Mouse (Mus musculus): ENCODE measurements around the gene Gapdh.
A peak's percentile ranks its signal among the peaks of the same experiment; 100 is the strongest.

Gapdh gene

DNA sequence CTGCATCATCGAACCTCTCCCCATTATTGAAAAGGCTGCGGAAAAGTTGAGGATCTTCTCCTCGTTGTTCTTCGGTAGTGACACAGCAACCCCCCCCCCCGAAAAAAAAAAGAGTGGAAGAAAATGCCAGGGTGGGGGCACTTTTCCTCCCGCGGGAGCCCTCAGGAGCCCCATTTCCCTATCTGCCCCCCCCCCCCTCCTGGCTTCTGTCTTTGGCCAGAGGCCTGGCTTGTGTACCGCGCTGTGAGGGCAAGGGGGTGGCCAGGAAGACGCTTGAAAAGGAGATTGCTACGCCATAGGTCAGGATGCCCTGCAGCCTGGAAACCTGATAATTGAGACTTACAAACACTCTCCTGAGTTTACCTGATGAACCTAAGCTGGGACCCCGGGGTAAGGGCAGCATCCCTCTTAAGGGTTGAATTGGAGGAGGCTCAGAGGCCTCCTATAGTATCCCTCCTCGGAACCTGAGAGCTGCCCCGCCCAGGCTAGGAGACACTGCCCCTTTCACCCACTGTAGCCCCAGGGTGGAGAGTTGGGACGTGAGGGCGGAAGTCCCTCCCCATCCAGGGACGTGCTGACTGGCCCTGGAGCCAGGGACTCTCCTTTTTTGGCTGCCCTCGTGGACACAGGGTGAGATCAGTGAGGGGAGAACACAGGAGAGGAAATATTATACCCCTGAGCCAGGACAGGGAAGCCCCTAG lies at the start of gene Gapdh:
TSS of gene Gapdh (minus strand) at position 417 of the 701 bp plus-strand sequence.
- peak; percentile 86 for DNase-seq (ENCODE audit: low read depth)

DNA sequence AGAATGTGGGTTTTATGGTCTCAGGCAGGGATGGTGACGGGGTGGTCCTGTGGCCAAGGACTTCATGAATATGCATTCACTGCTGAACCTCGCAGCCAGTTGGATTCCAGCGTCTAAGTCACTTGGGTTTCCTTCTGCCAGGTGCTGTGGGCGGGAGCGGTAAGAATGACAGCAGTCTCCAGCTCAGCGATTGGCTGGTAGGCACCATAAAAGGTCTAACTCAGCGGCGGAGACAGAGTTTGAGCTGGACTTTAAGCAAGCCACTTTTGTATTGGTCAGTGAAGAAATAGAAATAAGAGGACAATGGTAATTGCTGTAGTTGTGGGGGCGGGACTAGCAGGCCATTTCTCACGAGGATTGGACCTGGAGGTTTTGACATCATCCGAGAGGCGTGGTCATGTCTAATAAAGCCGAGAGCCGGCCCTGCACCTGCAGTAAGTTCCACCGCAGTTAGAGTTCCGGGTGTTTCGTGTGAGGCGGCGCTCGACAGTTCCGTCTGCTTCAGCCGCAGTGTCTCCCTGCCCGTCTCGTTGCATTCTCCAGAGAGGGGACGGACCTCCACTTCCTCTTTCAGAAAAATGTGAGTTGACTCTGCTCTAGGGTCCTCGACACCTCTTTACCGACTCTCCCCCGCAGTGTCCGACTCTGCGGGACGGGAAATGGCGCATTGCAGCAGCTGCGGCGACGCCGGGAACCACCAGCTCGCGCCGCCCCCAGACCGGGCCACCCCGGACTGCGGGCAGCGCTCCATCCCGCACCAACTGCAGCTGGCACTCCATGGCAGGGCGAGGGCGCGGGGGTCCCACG lies 49.1 kb upstream of the Gapdh start, which contains the start of gene Vamp1:
TSS of gene Vamp1 (plus strand) at position 404 of the 807 bp plus-strand sequence.
- peak; percentile 96 for DNase-seq (ENCODE audit: low read depth)

DNA sequence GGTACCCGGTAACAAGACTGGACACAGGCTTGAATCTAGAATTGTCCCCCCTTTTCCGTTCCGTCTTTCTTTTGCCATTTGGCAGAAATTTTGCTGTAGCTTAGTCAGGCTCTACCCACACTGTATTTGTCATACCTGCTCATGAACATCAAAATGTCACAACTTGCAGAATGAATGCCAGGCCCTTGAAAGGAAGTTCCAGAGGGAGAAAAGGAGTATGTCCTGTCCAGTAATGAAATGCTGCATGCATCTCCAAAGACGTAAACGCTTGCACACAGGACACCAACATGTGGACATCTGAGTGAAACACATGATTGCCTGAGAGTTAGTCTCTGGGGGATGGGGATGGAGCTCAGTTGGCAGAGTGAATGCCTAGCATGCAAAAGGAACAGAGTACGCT lies 47.4 kb upstream of the Gapdh start:
- no peak for DNase-seq (ENCODE audit: low read depth)

DNA sequence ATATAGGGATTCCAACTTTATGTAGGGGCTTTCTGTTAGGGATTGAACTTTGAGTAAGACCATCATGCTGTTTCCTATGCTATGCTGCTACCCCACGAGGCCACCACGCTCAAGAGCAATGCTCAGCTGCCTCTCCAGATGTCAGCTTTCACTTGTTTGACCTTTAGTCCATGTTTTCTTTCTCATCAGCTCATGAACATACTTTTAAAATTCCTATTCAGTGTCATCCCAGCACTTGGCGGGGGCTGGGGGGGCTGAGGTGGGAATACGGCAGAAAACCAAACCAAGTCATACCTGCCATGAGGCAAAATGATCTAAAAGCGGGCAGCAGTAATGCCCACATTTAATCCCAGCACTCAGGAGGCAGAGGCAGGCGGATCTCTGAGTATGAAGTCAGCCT lies 46.9 kb upstream of the Gapdh start:
- no peak for DNase-seq (ENCODE audit: low read depth)

DNA sequence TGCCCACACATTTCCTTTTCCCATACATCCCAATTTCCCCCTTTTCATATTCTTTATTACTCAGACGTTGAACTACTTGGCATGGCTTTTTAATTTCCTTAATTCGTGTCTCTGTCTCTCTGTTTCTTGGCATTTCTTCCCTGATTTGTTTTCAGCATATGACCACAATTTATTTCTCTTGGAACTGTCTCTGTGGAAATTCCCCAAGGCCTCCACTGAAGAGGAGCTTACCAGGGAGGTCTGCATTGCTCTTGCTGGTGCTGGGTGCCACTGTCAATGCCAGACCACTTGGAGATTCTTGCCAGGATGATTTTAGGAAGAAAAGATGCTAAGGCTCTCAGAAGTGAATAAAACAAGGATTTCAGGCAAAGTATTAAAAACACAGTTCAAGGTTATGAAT lies 46.4 kb upstream of the Gapdh start:
- DNase-seq (ENCODE audit: low read depth) = no peak

DNA sequence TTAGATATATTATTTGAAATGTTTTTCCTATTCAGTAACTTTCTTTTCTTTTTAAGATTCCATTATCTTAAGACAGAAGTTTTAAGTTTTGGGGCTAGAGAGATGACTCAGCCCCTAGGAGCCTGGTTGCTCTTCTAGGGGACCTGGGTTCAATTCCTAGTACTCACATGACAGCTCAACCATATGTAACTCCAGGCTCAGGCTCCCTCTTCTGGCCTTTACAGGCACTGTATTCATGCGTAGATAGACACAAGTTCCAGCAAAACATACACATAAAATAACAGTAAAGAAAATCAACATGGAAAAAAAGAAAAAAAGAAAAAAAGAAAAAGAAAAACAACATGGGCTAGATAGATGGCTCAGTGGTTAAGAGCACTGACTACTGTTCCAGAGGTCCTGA lies 44.2 kb upstream of the Gapdh start:
- DNase-seq (ENCODE audit: low read depth) = peak; percentile 20

DNA sequence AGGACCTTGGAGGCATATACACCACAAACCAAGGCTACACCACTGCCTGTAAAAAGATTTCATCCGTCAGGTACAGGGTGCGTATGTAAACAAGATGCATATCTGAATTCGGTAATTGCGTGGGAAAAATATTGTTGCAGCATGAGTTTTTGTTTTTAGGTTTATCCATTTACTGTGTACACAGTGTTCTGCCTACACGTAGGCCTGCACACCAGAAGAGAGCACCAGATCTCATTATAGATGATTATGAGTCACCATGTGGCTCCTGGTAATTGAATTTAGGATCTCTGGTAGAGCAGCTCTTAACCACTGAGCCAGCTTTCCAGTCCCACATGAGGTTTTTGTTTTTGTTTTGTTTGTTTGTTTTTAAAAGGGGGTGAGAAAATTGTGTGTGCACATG lies 30.9 kb upstream of the Gapdh start:
- DNase-seq (ENCODE audit: low read depth) = peak; percentile 24

DNA sequence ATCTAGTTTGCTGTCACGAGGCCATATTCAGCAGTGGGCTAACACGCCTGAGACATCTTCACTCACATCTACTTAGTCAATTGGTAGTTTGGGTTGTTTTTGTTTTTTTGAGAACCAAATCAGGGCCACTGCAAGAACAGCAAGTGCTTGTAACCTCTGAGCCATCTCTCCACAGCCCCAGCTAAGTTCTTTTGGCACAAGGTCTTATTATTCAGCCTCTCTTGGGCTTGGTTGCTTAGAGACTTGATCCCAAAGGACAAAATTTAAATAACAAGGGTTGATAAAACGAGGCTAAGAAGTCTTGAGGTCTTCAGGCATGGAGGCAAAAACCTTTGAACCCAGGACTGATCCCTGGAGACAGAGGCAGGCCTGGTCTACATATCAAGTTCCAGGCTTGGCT lies 30.0 kb upstream of the Gapdh start:
- no peak for DNase-seq (ENCODE audit: low read depth)

DNA sequence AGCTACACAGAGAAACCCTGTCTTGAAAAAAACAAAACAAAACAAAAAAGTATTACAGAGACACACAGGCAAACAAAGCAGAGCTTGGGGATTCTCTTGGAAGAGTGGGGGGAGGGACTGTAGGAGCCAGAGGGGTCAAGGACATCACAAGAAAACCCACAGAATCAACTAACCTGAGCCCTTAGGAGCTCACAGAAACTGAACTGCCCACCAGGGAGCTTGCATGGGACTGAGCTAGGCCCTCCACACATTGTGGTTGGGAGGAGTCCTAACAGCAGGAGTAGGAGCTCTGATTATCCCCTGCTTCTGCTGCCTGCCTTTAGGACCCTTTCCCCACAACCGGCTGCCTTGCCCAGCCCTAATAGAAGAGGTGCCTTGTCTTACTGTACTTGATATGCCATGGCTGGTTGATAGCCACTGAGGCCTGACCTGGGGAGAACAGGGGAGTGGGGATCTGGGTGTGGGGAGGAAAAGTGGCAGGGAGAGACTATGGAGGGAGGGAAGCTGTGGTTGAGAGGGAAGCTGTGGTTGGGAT lies 29.3 kb upstream of the Gapdh start:
- DNase-seq (ENCODE audit: low read depth) = no peak

DNA sequence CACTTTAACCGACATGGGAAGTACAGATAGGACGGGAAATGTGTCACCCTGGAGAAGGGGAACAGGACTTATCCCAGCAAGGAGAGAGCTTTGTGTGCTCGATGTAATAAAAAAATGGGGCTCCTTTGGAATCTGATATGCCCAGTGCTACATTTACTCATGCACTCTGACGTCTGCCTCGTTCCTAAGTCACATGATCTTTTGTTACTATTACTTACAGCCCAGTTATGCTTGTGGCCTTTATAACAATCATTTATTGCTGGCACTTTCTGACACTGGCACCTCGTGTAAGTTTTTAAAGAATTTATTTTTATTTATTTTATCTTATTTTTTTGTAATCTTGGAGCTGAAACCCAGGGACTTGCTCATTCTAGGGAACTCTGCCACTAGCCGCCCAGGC lies 27.1 kb upstream of the Gapdh start:
- peak; percentile 49 for DNase-seq (ENCODE audit: low read depth)

DNA sequence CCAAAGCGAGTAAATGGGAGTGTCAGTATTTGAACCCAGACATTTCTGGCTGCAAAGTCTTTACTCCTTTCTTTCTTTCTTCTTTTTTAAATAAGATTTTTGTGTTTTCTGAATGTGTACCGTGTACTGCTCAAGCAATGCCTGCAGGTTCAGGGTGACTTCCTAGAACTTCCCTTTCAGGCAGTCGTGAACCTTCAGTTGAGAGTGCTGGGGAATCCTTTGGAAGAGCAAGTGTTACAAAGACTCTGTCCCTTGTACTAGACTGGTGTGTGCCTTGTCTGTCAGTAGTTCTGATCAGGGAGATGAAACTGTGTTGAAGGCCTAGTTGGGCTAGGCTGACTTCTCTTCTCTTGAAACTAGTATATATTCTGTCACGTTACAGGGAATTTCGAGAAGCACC lies 26.6 kb upstream of the Gapdh start:
- DNase-seq (ENCODE audit: low read depth) = peak; percentile 24

DNA sequence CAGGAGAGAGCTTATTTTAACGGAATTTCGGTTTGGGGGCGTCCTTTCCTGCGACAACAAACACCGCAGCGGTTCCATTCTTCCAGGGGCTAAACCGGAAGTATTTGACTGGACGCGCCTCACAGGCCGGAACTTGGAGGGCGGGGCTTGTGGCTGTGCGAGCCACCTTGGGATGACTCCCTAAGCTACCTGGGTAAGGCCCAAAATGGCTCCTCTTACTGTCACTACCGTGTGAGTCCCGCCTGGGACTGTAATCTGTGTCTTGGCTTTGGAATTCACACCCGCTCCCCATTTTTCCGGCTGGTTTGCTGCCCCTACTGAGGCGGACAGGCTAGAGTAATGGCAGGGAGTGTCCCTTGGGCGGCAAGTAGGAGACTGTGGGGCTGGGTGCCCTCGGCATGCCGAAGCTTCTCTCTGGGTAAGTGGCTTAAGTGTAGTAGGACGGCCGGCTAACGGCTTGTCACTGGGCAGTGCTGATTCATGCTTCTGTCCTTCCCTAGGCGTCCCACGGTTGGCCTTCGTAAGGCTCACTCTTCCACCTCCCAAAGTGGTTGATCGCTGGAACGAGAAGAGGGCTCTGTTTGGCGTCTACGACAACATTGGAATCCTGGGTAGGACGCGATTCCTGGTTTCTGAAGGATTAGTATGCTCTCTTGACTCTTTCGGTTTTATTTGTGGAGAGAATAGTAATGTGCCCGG lies 25.9 kb upstream of the Gapdh start:
- peak; percentile 94 for DNase-seq (ENCODE audit: low read depth)

DNA sequence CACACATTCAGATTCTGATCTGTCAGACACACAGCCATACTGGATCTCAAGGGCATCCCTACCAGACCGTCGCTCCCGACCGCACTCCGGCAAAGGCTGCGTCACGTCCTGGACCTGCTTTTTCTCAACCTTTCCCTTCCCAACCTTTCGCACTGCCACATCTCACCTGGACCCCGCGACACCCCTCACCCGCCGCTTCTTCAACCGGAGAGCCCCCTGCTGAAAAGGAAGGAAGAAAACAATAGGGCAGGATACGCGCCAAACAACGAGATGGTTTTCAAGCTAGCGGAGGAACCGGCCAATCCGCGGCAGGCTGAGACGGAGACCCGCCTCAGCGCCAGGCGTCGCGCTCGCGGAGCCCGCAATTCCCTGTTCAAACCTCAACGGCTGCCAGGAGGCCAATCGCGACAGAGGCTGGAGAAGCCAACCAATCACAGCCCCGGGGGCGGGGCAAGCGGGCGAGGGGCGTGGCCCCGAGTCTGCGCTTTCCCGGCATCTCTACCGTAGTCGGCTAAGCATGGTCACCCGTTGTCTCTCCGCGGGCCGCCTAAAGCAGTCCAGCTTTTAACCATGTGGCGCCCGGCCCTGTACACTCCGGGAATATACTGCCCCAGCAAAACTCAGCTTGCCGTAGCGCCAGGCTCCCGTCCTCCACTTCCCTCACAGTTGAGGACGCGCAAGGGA lies 25.2 kb upstream of the Gapdh start, which contains the start of the genes Ncapd2 and Mrpl51:
TSS of gene Ncapd2 (minus strand) at position 370 of the 684 bp plus-strand sequence.
TSS of gene Mrpl51 (plus strand) at position 470 of the 684 bp plus-strand sequence.
- peak; percentile 100 for DNase-seq (ENCODE audit: low read depth)

DNA sequence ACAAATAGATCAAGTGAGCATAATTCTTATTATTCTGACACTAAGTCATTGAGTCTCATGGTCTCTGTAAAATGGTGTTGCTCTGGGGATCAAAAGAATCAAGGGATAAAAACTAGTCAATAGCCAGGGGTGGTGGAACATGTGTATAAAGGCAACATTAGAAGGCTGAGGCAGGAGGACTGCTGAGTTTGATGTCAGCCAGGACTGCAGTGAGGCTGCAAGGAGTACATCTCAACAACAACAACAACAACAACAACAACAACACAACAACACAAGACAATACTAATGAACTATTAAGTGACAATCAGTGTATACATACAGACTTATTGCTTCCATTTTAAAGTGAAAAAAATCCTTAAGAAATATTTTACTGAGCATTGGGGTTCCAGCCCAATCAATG lies 24.5 kb upstream of the Gapdh start:
- DNase-seq (ENCODE audit: low read depth) = no peak

DNA sequence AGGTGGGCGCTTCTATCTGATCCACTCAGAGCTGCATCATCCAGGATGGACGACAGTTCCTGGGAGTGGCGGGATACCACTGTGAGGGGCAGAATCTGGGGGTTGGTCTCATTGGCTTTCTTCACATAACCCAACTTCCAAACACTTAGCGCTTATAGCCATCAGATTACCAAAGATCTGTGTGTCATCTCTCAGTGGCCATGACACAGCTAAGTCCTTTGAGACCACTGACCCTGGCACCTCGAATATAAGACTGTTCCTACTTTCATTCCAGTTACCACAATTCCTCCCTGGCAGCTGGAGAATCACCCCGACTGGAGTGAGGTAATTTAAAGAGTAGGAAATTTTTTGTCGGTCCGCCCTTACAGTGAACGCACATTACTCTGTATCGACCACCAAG lies 19.9 kb upstream of the Gapdh start:
- DNase-seq (ENCODE audit: low read depth) = no peak

DNA sequence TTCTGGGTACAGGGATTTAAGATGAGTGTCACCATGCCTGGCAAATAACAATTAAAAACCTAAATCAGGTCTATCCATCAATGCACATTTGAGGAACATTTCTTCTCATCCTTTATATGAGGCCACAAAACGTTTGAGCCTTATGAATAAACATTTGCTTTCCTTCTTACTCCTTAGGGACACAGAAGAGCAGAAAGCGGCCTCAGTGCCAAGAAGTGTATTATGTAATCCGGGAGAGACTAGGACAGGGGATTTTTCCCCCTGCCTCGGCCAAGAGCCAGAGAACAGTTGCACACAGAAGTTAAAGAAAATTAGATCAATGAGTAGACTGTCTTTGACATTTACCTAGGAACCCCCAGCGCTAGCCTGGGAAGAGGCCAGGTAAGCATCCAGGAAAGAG lies 15.9 kb upstream of the Gapdh start:
- DNase-seq (ENCODE audit: low read depth) = no peak

DNA sequence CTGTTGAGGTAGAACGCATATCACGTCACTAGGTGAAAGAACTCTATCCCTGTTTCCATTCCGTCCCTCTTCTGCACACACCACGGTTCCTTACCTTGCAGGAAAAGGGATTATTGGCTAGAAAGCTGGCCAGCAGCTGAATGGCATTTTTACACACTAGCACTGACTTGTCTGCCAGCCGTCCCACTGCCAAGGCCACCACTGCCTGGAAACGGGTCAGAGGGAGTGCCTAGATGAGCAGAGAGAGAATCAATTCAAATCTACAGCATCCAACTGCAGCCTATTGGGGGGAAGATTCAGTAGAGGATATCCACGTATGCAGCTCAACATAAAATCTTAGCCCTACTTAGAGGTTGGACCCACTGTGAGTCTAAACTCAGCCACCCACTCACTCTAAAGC lies 13.3 kb upstream of the Gapdh start:
- no peak for DNase-seq (ENCODE audit: low read depth)

DNA sequence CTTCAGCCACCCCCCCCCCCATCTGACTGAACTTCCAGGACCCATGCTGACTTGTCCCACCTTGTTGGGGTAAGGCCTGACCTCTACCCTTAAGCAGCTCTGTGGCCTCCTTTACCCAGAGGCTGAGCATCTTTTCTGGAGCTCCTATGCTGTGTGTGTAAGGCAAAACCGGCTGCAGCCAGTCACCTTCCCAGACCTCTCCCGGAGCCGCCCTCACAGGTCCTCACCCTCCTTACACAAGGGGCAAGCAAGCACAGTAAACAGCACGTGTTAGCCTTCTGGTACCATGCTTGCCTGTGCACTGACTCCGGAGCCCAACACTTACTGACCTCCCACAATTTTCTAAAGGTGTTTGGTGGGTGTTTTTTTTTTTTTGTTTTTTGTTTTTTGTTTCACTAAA lies 9.2 kb upstream of the Gapdh start:
- DNase-seq (ENCODE audit: low read depth) = no peak

DNA sequence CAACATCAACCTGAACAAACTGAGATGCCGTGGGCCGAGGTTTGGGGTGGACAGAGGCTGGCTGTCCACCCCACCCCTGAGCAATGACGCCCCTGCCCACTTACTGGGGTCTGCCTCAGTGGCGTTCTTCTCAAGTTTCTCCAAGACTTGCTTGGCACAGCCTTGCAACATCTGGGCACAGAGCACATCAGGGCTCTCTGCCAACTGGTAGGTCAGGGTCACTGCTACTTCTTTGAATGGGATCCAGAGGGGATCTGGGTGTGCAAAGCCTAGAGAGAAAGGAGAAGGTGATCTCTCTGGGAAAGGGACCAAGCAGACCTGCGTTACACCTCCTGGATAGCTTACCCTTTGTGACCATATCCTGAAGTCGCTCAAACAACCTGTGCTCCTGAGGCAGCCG lies 7.0 kb upstream of the Gapdh start:
- DNase-seq (ENCODE audit: low read depth) = no peak

DNA sequence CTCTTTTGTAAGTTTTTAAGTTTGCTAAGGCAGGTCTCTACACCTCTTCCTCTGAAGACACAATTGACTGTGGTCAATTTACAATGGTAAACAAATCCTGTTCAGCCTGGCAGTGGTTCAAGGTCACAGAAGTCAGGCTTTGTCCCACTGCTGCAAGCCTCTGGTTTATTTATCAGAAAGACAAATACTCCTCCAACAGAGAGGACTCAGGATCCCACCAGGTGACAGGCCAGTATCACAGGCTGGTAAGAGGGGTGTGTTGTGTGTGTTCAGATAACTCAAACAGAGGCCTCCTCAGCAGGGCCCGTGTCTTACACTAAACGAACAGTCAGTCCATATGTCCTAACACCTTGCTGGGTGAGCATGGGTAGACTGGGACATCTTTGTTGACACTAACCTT lies 6.2 kb upstream of the Gapdh start:
- DNase-seq (ENCODE audit: low read depth) = no peak

DNA sequence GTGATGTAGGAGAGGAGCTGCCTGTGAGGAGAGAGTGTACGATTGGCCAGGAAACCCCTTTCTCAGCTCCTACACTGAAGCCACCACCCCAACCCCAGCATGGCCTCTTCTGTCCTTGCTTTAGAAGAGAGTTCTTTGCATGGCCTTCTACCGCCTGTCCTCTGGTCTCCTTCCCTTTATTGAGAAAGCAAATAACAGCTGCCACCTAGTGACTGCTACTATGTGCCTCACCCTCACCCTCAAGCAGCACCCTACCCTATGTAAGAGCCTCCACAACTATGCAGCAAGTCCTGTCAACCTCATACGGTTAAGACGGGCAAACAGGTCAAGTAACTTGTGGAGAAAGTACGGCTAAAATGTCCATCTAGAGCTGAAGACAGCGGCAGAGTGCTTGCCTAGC lies 3.9 kb upstream of the Gapdh start:
- DNase-seq (ENCODE audit: low read depth) = no peak

DNA sequence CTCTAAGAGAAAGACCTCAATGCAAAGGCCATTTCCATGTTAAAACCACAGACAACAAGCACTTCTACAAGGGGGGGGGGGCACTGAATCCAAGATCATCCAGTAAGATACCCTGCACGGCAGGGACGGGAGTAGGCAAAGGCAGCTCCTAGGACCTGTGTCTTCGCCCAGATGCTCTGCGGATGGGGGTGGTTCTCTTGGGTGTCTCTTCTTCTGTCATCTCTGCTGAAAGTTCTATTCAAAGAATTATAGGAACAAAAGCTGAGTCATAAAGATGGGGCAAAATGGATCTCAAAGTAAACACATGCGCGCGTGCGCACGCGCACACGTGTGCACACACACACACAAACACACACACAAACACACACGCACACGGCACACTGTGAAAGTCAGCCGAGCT lies 1.8 kb upstream of the Gapdh start:
- no peak for DNase-seq (ENCODE audit: low read depth)
